Mouse (Mus musculus) adrenal gland, postnatal 25 days (tissue): ENCODE data around the gene Nhlrc4. TPM values are rescaled to one million over a fixed set of nuclear protein-coding genes. Genes with fewer than 3 reads are reported as not detected.

ENCODE experiments used
- DNase-seq: peaks from one replicate; pipeline ENCODE4 v3.0.0; 2021; ENCODE audit warnings: mixed read lengths
- long read RNA-seq: library from polyadenylated mRNA; stranded (forward); transcript quantifications from one replicate; pipeline ENCODE4 v2.0.0, GENCODE M21; 2021
- total RNA-seq: library from RNA; stranded (reverse); gene quantifications from 2 replicates; pipeline ENCODE4 v1.2.3, GENCODE M21; 2021

Nhlrc4 gene
- not detected in 2 replicates for total RNA-seq
- long read RNA-seq = 0 reads

GRCm38 (mm10) chr17:25944366-25945163 lies at the start of gene Nhlrc4, which contains the start of gene Pigq:
Gene Nhlrc4, minus strand, starts transcription at chr17:25944961.
Gene Pigq, minus strand, starts transcription at chr17:25944936.
- no peak for DNase-seq

- no peak for DNase-seq
Observed at GRCm38 (mm10) chr17:25993489-25993888, 48.7 kb upstream of the Nhlrc4 start.

- DNase-seq = no peak
Observed at GRCm38 (mm10) chr17:25992274-25992673, 47.5 kb upstream of the Nhlrc4 start.

GRCm38 (mm10) chr17:25990331-25990730 lies 45.6 kb upstream of the Nhlrc4 start:
- DNase-seq = no peak

- DNase-seq = peak; percentile 93
Observed at GRCm38 (mm10) chr17:25985306-25986294, 40.8 kb upstream of the Nhlrc4 start, which contains the start of gene Capn15. Gene Capn15, minus strand, starts transcription at chr17:25985796.

- DNase-seq = no peak
Observed at GRCm38 (mm10) chr17:25984556-25985305, 40.0 kb upstream of the Nhlrc4 start.

- no peak for DNase-seq
Observed at GRCm38 (mm10) chr17:25984066-25984465, 39.3 kb upstream of the Nhlrc4 start.

GRCm38 (mm10) chr17:25982913-25983312 lies 38.2 kb upstream of the Nhlrc4 start:
- no peak for DNase-seq

GRCm38 (mm10) chr17:25980854-25981253 lies 36.1 kb upstream of the Nhlrc4 start:
- peak; percentile 30 for DNase-seq

GRCm38 (mm10) chr17:25979829-25980738 lies 35.3 kb upstream of the Nhlrc4 start:
- no peak for DNase-seq

- DNase-seq = no peak
Observed at GRCm38 (mm10) chr17:25970954-25971707, 26.4 kb upstream of the Nhlrc4 start.

- no peak for DNase-seq
Observed at GRCm38 (mm10) chr17:25970448-25970847, 25.7 kb upstream of the Nhlrc4 start.

GRCm38 (mm10) chr17:25968176-25968575 lies 23.4 kb upstream of the Nhlrc4 start:
- DNase-seq = no peak

GRCm38 (mm10) chr17:25967652-25968051 lies 22.9 kb upstream of the Nhlrc4 start:
- DNase-seq = no peak

- DNase-seq = no peak
Observed at GRCm38 (mm10) chr17:25964271-25964670, 19.5 kb upstream of the Nhlrc4 start.

GRCm38 (mm10) chr17:25962413-25962905 lies 17.7 kb upstream of the Nhlrc4 start:
- DNase-seq = no peak

- DNase-seq = no peak
Observed at GRCm38 (mm10) chr17:25961566-25961965, 16.8 kb upstream of the Nhlrc4 start.

- DNase-seq = no peak
Observed at GRCm38 (mm10) chr17:25959630-25960467, 15.1 kb upstream of the Nhlrc4 start.
